Comparison of ENCODE assay signal across 27 mouse cellular contexts in genomic region chr11:52536211-52536610, GRCm38 (mm10).
DNase-seq lines count a peak whose midpoint lies in the region; TF ChIP-seq lines count a peak whose summit lies in the region.
"Had no signal": no experiment of that assay in that cellular context is flagged by ENCODE, and none has a peak within 500 bp of the region (broad histone marks: within the 10 kb centered on the region; RNA-seq: fewer than 3 reads in every experiment).

No protein-coding gene starts in this region.

- peaks cover 76% of the 10 kb centered on the region for H3K4me1 ChIP-seq in heart, embryonic 10.5 days
- no peaks in the 10 kb centered on the region for H3K4me1 ChIP-seq in heart, adult 2 months (ENCODE audit: control insufficient read depth, insufficient read depth, low read length)
- H3K4me1 ChIP-seq: embryonic facial prominence, embryonic 12.5 days; intestine, embryonic 15.5 days had no signal

- H3K4me3 ChIP-seq in heart, embryonic 10.5 days: no peak overlapping the region
- no peak overlapping the region for H3K4me3 ChIP-seq in heart, adult 2 months
- H3K4me3 ChIP-seq in left cerebral cortex, adult 2 months: no peak overlapping the region
- H3K4me3 ChIP-seq: embryonic facial prominence, embryonic 12.5 days; heart, embryonic 15.5 days; hindbrain, embryonic 12.5 days; intestine, embryonic 15.5 days; liver, embryonic 12.5 days; midbrain, embryonic 10.5 days; neural tube, embryonic 13.5 days had no signal

- no peak for TF ChIP-seq CTCF in heart, adult 2 months (IDR thresholded peaks at IDR 0.05)
- no peak for TF ChIP-seq CTCF in left cerebral cortex, adult 2 months (IDR thresholded peaks at IDR 0.05)

- no peak for DNase-seq in heart, embryonic 10.5 days (ENCODE audit: low spot score)
- no peak for DNase-seq in heart, adult 2 months
- DNase-seq in left cerebral cortex, adult 2 months (ENCODE audit: extremely low spot score in 1 of 2, low spot score in 2 of 2): no peak
- DNase-seq in left cerebral cortex, postnatal 4 days: no peak
- DNase-seq in right cerebral cortex, adult 18-20 months: peak; percentile 43
- no peak for DNase-seq in right cerebral cortex, postnatal 4 days
- peak; percentile 57 for DNase-seq in telencephalon, adult 2 months (ENCODE audit: low read depth, low spot score)
- no peak for DNase-seq in ovary, adult 18-20 months (ENCODE audit: low spot score)
- DNase-seq: adrenal gland, postnatal 10 days; cerebellum, adult 11 months; cerebellum, adult 9-10 months; cerebellum, postnatal 36 days; embryo, embryonic 11 days; gastrocnemius, postnatal 10 days; heart, postnatal 36 days; kidney, adult 2 months; kidney, postnatal 36 days; liver, postnatal 0 days had no signal

- H3K27me3 ChIP-seq in heart, embryonic 10.5 days (ENCODE audit: insufficient read depth, poor library complexity, severe bottlenecking): no peaks in the 10 kb centered on the region
- H3K27me3 ChIP-seq in heart, adult 2 months (ENCODE audit: control insufficient read depth, insufficient read depth, low read length): no peaks in the 10 kb centered on the region
- H3K27me3 ChIP-seq: embryonic facial prominence, embryonic 12.5 days; heart, embryonic 15.5 days; intestine, embryonic 15.5 days had no signal

- intact Hi-C loops in heart, adult 2 months (cut with DNase I): no loop called here
- intact Hi-C loops in left cerebral cortex, adult 2 months (cut with DNase I): loop anchor here (1.0 to 5.0 kb wide), 4 partner anchors 66 to 231 kb away; no protein-coding TSS in a partner anchor
- intact Hi-C loops in left cerebral cortex, postnatal 4 days (cut with DNase I): no loop called here

- H3K9me3 ChIP-seq in heart, embryonic 10.5 days: no peaks in the 10 kb centered on the region
- H3K9me3 ChIP-seq: embryonic facial prominence, embryonic 12.5 days; G1E; heart, embryonic 15.5 days; hindbrain, embryonic 12.5 days; intestine, embryonic 15.5 days; liver, embryonic 12.5 days; midbrain, embryonic 10.5 days; neural tube, embryonic 13.5 days had no signal

- whole genome bisulfite sequencing in heart, embryonic 10.5 days: 69% methylated on average over 2 of the region's 2 CpGs
- 81% methylated on average over 2 of the region's 2 CpGs for WGBS in heart, adult 2 months

- H3K9ac ChIP-seq in heart, adult 2 months (ENCODE audit: low read depth, low read length): no peak overlapping the region
- H3K9ac ChIP-seq: embryonic facial prominence, embryonic 12.5 days; heart, embryonic 15.5 days; hindbrain, embryonic 12.5 days; intestine, embryonic 15.5 days; liver, embryonic 12.5 days; liver, postnatal 0 days; neural tube, embryonic 13.5 days had no signal

- H3K36me3 ChIP-seq in heart, embryonic 10.5 days: no peaks in the 10 kb centered on the region
- H3K36me3 ChIP-seq in heart, adult 2 months (ENCODE audit: control insufficient read depth, insufficient read depth, low read length): no peaks in the 10 kb centered on the region
- H3K36me3 ChIP-seq: embryonic facial prominence, embryonic 12.5 days; G1E; heart, embryonic 15.5 days; hindbrain, embryonic 12.5 days; intestine, embryonic 15.5 days; liver, embryonic 12.5 days; midbrain, embryonic 10.5 days; neural tube, embryonic 13.5 days had no signal

- peak overlapping the region; percentile 83 for H3K27ac ChIP-seq in heart, embryonic 10.5 days
- no peak overlapping the region for H3K27ac ChIP-seq in heart, adult 2 months
- peak overlapping the region; percentile 82 for H3K27ac ChIP-seq in left cerebral cortex, adult 2 months
- H3K27ac ChIP-seq: embryonic facial prominence, embryonic 12.5 days; heart, embryonic 15.5 days; hindbrain, embryonic 12.5 days; hindbrain, postnatal 0 days; intestine, embryonic 15.5 days; liver, embryonic 12.5 days; midbrain, embryonic 10.5 days; neural tube, embryonic 13.5 days had no signal

- TF ChIP-seq POLR2A in heart, adult 2 months (IDR thresholded peaks at IDR 0.05; ENCODE audit: insufficient read depth, low read depth, low read length): no peak

- TF ChIP-seq EP300 in heart, adult 2 months (IDR thresholded peaks at IDR 0.05; ENCODE audit: insufficient read depth, low read depth, low read length): no peak

- no peaks in the 10 kb centered on the region for H3K79me2 ChIP-seq in heart, adult 2 months (replicated peaks; ENCODE audit: control insufficient read depth, insufficient read depth, low read length)

Comparison
In these comparisons a context has a peak if more than half of its experiments do, and no peak if none do; other contexts are left out.
1. DNase-seq: peak in right cerebral cortex, adult 18-20 months (single experiment) and telencephalon, adult 2 months (single experiment); none in heart, embryonic 10.5 days (single experiment), heart, adult 2 months (0 of 2), left cerebral cortex, adult 2 months (0 of 2), left cerebral cortex, postnatal 4 days (single experiment), right cerebral cortex, postnatal 4 days (single experiment) and ovary, adult 18-20 months (single experiment).